Mouse (Mus musculus): ENCODE measurements around the gene Tmem116. TPM values are rescaled to one million over a fixed set of nuclear protein-coding genes. Genes with fewer than 3 reads are reported as not detected.
A peak's percentile ranks its signal among the peaks of the same experiment; 100 is the strongest.

Gene Tmem116
- polyA plus RNA-seq, 1 experiment from 2014 or later: 1.4 TPM

DNA sequence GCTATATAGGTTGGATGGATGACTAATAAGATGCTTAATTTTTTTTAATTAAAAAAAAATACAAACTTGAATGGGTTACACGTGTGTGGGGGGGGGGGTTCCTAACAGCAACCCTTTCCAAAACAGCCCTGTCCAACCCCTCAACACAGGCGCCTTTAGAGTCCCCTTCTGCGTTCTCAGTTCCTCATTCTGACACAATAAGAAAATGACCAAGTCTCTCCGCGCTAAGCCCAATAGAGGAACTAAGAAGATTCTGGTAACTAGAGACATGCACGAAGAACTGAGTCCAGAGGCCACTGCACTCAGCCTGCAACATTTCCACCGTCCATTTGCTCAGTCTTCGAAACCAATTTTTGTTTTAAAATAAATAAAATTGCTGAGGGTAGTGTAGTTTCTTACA lies 490 bp upstream of the Tmem116 start:
- WGBS: 38% methylated on average over 8 of the region's 8 CpGs

DNA sequence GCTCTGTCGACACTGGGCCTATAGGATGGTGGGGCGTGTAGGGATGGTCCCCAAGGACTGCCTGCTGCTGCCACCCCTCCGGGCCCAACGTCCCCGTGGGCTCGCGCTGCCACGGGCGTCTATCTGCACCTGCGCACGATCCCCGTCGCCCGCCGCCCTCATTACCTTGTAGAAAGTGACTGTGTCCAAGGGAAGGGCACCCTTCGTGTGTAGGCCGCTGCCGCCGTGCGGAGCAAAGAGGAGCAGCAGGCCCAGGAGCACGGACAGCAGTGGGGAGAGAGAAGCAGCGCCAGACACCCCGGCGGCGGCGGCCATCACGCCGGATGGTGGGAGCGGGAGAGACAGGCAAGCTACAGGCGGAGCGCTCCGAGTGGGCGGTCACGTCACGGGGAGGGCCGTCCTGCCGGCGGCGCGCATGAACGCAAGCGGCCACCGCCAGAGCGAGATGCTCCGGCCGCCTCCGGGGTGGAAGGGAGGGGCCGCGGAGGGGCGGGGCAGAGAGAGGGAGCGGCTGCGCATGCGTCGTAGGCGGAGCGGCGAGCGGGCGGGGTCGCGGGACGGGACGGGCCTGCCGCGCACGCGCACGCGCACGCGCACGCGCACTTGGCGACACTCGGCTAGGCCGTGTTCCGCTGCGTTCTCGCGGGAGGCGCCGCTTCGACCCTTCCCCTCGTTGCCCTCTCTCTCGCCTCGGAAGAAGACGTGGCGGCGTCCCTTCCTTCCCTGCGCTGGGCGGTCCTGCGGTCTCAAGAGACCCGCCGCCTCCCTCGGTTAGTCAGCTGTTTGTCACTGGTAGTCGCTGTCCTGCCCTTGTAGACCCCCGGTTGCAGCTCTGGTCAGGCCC lies 555 bp downstream of the Tmem116 start, which contains the start of gene Erp29:
TSS of gene Erp29 (minus strand) at position 481 of the 844 bp plus-strand sequence.
- H3K4me3 ChIP-seq: peak within 1 kb of the TSS; percentile 87
- peaks cover 30% of the 10 kb centered on the region for H3K4me1 ChIP-seq
- WGBS: under 1% methylated on average over 92 of the region's 97 CpGs

More for the DNA sequence above, 490 bp upstream of the Tmem116 start:
- Histone ChIP-seq H3K4me1 (peaks cover 30% of the 10 kb centered on the region), H3K27ac (replicated peaks) (peak overlapping the region; percentile 97), H3K4me3 (peak overlapping the region; percentile 87), H3K9me3 (replicated peaks) (no peaks in the 10 kb centered on the region), H3K27me3 (ENCODE audit: low read depth, poor library complexity, severe bottlenecking) (no peaks in the 10 kb centered on the region), H3K36me3 (peaks cover 43% of the 10 kb centered on the region)
- DNase-seq (ENCODE audit: low spot score): peak; percentile 17

DNA sequence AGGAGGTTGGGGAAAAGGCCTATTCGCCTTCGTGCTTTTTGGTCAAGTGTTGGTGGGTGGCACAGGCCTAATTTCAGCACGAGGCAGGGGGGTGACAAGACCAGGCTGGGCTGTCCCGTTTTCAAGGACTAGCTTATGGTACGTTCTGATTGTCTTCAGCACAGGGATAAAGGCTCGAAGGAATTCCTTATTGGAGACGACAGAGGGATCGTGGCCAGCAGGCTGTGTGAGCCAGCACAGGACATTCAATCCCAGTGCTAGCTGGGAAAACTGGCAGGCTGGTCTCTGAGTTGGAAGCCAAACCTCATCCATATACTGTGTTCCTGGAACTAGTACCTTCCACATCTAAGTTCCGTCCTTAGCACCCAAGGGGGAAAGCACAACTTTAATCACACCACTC lies 1.2 kb downstream of the Tmem116 start:
- Histone ChIP-seq H3K9me3 (replicated peaks) (no peaks in the 10 kb centered on the region), H3K4me3 (peak overlapping the region; percentile 87), H3K27me3 (ENCODE audit: low read depth, poor library complexity, severe bottlenecking) (no peaks in the 10 kb centered on the region), H3K36me3 (peaks cover 25% of the 10 kb centered on the region), H3K4me1 (peaks cover 30% of the 10 kb centered on the region), H3K27ac (replicated peaks) (peak overlapping the region; percentile 97)
- no peak for DNase-seq (ENCODE audit: low spot score)
- 10% methylated on average over 9 of the region's 9 CpGs for WGBS

More for the DNA sequence above, 555 bp downstream of the Tmem116 start, which contains the start of gene Erp29:
- peaks cover 32% of the 10 kb centered on the region for H3K36me3 ChIP-seq
- peak; percentile 99 for DNase-seq (ENCODE audit: low spot score)
- H3K27ac ChIP-seq (replicated peaks): peak within 1 kb of the TSS; percentile 97
- no peaks in the 10 kb centered on the region for H3K9me3 ChIP-seq (replicated peaks)
- H3K27me3 ChIP-seq (ENCODE audit: low read depth, poor library complexity, severe bottlenecking): no peaks in the 10 kb centered on the region

DNA sequence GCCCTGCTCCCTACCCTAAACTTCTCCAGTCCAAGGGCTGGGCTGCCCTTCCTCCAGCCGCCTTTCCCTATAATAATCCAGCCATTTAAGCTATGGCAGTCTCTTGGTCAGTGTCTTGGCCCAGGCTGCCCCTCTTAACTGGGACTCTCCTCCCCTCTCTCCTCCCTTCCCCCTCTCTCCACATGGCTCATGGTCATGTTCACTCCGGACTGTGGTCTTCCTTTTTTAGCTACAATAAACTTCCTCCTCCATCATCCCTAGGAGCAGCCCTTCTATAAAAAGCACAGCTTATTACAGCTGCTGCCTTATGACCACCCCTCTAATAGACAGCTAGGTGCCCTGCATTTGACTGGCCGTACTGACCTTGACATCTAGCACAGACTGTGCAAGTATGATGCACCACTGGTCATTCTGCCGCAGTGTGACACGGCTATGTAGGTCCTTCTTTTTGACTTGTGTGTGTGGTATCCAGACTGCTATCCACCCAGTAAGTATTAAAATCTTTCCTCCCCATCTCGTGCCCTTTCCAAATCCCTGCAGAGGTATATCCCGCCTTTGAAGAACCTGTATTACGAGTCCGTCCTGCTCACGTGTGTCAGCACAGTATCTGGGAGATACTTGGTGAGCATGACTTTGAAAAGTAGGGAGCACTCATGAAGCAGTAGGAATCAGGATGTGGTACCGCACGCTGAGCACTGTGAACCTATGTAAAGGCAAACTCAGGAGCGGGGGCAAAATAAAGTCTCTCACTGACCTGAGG lies 2.2 kb downstream of the Tmem116 start:
- Histone ChIP-seq H3K27ac (replicated peaks) (no peak overlapping the region), H3K36me3 (peaks cover 15% of the 10 kb centered on the region), H3K4me3 (peak overlapping the region; percentile 87; the same call in 1 of the 2 replicates), H3K27me3 (ENCODE audit: low read depth, poor library complexity, severe bottlenecking) (no peaks in the 10 kb centered on the region), H3K4me1 (peaks cover 30% of the 10 kb centered on the region), H3K9me3 (replicated peaks) (no peaks in the 10 kb centered on the region)
- DNase-seq (ENCODE audit: low spot score): no peak
- WGBS: 92% methylated on average over 13 of the region's 13 CpGs

- Histone ChIP-seq H3K27me3 (ENCODE audit: low read depth, poor library complexity, severe bottlenecking) (no peaks in the 10 kb centered on the region), H3K36me3 (peaks cover 10% of the 10 kb centered on the region), H3K27ac (replicated peaks) (no peak overlapping the region), H3K9me3 (replicated peaks) (no peaks in the 10 kb centered on the region), H3K4me1 (peaks cover 30% of the 10 kb centered on the region), H3K4me3 (no peak overlapping the region)
- DNase-seq (ENCODE audit: low spot score): no peak
- 96% methylated on average over 3 of the region's 3 CpGs for WGBS
These were observed 2.8 kb downstream of the Tmem116 start for GRCm38 (mm10) chr5:121454503-121454782.

DNA sequence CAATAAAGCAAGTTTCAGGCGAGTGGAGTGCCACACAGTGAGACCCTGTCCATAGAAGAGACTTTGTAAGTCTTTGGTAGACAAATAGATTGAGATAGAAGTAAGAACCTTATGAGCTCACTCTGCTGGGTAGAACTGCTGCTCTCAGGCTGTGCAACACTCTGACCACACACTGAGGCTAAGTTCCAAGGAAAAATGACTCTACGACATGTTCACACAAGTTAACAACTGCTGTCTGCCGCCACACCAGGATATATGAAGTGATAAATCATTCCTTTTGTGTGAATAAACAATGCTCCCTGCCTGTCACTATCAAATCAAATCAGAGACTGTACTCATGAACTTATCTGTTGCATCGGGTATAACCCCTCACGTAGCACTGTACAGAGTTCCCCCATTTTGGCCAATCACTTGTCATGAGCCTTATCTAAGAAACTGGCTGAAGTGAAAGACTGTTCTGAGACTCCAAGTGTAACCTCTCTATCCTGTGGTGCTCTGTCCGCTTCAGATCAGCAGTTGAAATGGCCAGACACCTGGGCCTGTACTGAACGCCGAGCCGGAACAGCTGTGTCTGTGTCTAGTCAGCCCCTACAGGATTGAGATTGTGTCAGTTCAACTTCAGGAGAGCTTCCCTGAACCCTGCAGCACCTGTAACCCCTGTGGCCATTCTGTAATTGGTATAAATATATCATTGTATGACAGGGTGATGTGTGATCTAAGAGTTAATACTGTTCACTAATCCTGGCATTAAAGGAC lies 4.0 kb downstream of the Tmem116 start:
- no peaks in the 10 kb centered on the region for H3K27me3 ChIP-seq (ENCODE audit: low read depth, poor library complexity, severe bottlenecking)
- no peak for DNase-seq (ENCODE audit: low spot score)
- H3K4me3 ChIP-seq: no peak overlapping the region
- WGBS: 88% methylated on average over 9 of the region's 9 CpGs
- no peak overlapping the region for H3K27ac ChIP-seq (replicated peaks)
- peaks cover 26% of the 10 kb centered on the region for H3K4me1 ChIP-seq
- H3K36me3 ChIP-seq: 0 out of 2 replicates have a peak, but pooled peaks cover under 1% of the 10 kb centered on the region
- no peaks in the 10 kb centered on the region for H3K9me3 ChIP-seq (replicated peaks)

GRCm38 (mm10) chr5:121461339-121462170 lies 9.9 kb downstream of the Tmem116 start:
- Histone ChIP-seq H3K36me3 (no peaks in the 10 kb centered on the region), H3K9me3 (replicated peaks) (no peaks in the 10 kb centered on the region), H3K4me3 (no peak overlapping the region), H3K27ac (replicated peaks) (no peak overlapping the region), H3K27me3 (ENCODE audit: low read depth, poor library complexity, severe bottlenecking) (no peaks in the 10 kb centered on the region), H3K4me1 (no peaks in the 10 kb centered on the region)
- 83% methylated on average over 4 of the region's 4 CpGs for WGBS
- DNase-seq (ENCODE audit: low spot score): no peak

GRCm38 (mm10) chr5:121462171-121462502 lies 10.4 kb downstream of the Tmem116 start:
- H3K9me3 ChIP-seq (replicated peaks): no peaks in the 10 kb centered on the region
- 48% methylated on average over 1 of the region's 1 CpGs for WGBS
- H3K4me1 ChIP-seq: no peaks in the 10 kb centered on the region
- H3K27ac ChIP-seq (replicated peaks): no peak overlapping the region
- no peaks in the 10 kb centered on the region for H3K36me3 ChIP-seq
- H3K27me3 ChIP-seq (ENCODE audit: low read depth, poor library complexity, severe bottlenecking): no peaks in the 10 kb centered on the region
- no peak overlapping the region for H3K4me3 ChIP-seq
- DNase-seq (ENCODE audit: low spot score): no peak

GRCm38 (mm10) chr5:121462967-121463366 lies 11.3 kb downstream of the Tmem116 start:
- Histone ChIP-seq H3K4me1 (no peaks in the 10 kb centered on the region), H3K27ac (replicated peaks) (no peak overlapping the region), H3K27me3 (ENCODE audit: low read depth, poor library complexity, severe bottlenecking) (no peaks in the 10 kb centered on the region), H3K4me3 (no peak overlapping the region), H3K9me3 (replicated peaks) (no peaks in the 10 kb centered on the region), H3K36me3 (no peaks in the 10 kb centered on the region)
- 66% methylated on average over 5 of the region's 5 CpGs for WGBS
- no peak for DNase-seq (ENCODE audit: low spot score)

- DNase-seq (ENCODE audit: low spot score): no peak
These were observed 12.0 kb downstream of the Tmem116 start for GRCm38 (mm10) chr5:121463601-121464250.

DNA sequence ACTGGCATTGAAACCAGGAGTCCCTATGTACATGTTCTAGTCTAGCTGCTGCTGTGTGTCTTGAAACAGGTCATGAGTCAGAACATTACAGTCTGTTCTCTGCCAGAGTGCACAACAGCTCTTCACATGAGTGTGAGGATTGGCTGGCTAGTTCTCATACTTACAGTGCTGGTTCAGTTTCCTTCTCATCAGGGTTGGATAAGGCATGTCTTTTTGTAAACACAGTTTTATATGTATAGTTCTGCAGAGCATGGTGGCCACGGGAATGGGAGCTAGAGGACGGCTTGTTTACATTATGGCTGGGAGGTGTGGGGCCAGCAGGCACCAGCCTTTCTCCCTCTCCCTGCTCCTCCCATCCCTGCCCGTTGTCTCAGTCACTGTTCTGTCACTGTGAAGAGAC lies 17.9 kb downstream of the Tmem116 start:
- H3K36me3 ChIP-seq: no peaks in the 10 kb centered on the region
- WGBS: 61% methylated on average over 3 of the region's 3 CpGs
- no peak for DNase-seq (ENCODE audit: low spot score)
- no peaks in the 10 kb centered on the region for H3K27me3 ChIP-seq (ENCODE audit: low read depth, poor library complexity, severe bottlenecking)
- H3K4me1 ChIP-seq: peaks cover 4% of the 10 kb centered on the region; the same call in 1 of the 2 replicates
- H3K9me3 ChIP-seq (replicated peaks): no peaks in the 10 kb centered on the region
- no peak overlapping the region for H3K27ac ChIP-seq (replicated peaks)
- no peak overlapping the region for H3K4me3 ChIP-seq

More at GRCm38 (mm10) chr5:121463601-121464250, 12.0 kb downstream of the Tmem116 start:
- Histone ChIP-seq H3K27me3 (ENCODE audit: low read depth, poor library complexity, severe bottlenecking) (no peaks in the 10 kb centered on the region), H3K4me3 (no peak overlapping the region), H3K4me1 (no peaks in the 10 kb centered on the region), H3K27ac (replicated peaks) (no peak overlapping the region), H3K36me3 (no peaks in the 10 kb centered on the region), H3K9me3 (replicated peaks) (no peaks in the 10 kb centered on the region)
- 78% methylated on average over 5 of the region's 5 CpGs for WGBS
